In the genomic region with DNA sequence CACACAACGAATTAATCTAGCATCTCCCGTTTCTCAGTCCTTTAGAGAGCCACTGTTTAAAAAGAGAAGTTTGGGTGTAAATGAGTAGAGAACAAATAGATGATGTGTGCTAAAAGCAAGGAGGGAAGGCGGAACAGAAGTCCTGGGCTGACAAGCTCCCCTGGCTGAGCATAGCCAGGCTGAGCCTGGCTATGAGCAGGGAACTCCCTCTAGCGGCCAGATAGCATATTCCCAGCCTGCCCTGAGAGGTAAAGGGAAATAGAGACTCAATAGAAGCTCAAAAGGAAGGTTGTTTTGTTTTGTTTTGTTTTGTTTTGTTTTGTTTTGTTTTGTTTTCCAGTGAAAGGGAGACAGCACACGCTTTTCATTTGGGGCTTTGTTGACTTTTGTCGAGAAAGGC, we compare ENCODE assay signal across 8 mouse cellular contexts. TPM values are rescaled to one million over a fixed set of nuclear protein-coding genes. Genes with fewer than 3 reads are reported as not detected.
DNase-seq lines count a peak whose midpoint lies in the region; ATAC-seq lines count a peak whose summit lies in the region.

No protein-coding gene starts in this region.

- peak; percentile 76 for ATAC-seq in activated CD4-positive, CD25-positive, alpha-beta regulatory T cell, adult 4 months

- peak; percentile 47 for DNase-seq in left cerebral cortex, adult 11 months (ENCODE audit: low spot score)
- no peak for DNase-seq in left cerebral cortex, adult 8-10 months (ENCODE audit: low spot score in 2 of 2)
- DNase-seq in embryo, embryonic 10 days (ENCODE audit: low spot score) = peak; percentile 82
- peak; percentile 42 to 47 for DNase-seq in heart, postnatal 36 days
- peak; percentile 69 to 75 for DNase-seq in layer of hippocampus, postnatal 10 days (ENCODE audit: low spot score in 2 of 2)
- DNase-seq in mesoderm, embryonic 11.5 days (ENCODE audit: low read depth, low spot score) = peak; percentile 76
- DNase-seq in telencephalon, adult 2 months (ENCODE audit: low read depth, low spot score) = peak; percentile 24

- intact Hi-C loops in heart, postnatal 36 days (cut with DNase I) = loop anchor here (2.0 to 10.0 kb wide), 2 partner anchors 247 to 265 kb away; no protein-coding TSS in a partner anchor

RNA-seq across cellular contexts. Expression of a gene that starts 8.9 kb away (rescaled TPM):
- total RNA-seq in left cerebral cortex, adult 8-10 months (2022) = not detected
- not detected for polyA plus RNA-seq in activated CD4-positive, CD25-positive, alpha-beta regulatory T cell, adult 4 months (2017; shearing (Covaris generic))
- total RNA-seq in heart, postnatal 36 days (2021) = not detected
- not detected for total RNA-seq in layer of hippocampus, postnatal 10 days (2021)

Comparison
In these comparisons a context has a peak if more than half of its experiments do, and no peak if none do; other contexts are left out.
1. DNase-seq: peak in left cerebral cortex, adult 11 months (single experiment), embryo, embryonic 10 days (single experiment), heart, postnatal 36 days (2 of 2), layer of hippocampus, postnatal 10 days (2 of 2), mesoderm, embryonic 11.5 days (single experiment) and telencephalon, adult 2 months (single experiment); none in left cerebral cortex, adult 8-10 months (0 of 2).